Mouse (Mus musculus): ENCODE results near the gene Cpne4. TPM values are rescaled to one million over a fixed set of nuclear protein-coding genes. Genes with fewer than 3 reads are reported as not detected.

The Cpne4 gene
- polyA plus RNA-seq (2015; fragmentation: Nextera tagmentation; extraction: Ambion mirVana): 29.1 and 33.2 TPM in 2 replicates

DNA sequence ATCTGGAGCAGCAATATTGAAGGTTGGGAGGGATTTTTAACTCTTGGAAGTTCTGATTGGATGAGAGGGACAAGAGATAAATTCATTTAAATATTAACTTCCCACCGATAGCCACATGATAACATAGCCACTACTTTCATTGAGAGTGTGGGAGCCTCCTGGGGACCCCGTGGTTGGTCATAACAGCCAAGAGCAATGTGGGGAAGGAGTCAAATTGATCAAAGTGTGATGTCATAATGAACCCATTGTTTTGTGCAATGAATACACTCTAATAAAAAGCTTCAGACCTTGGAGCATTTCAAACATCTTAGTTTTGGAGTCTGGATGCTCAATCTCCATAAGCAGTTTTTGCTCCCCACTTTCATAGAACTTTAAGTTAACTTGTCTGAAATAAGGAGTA, at the start of gene Cpne4:
Gene Cpne4, plus strand, starts transcription at position 301 of the 400 bp plus-strand sequence.
- WGBS: 89% methylated on average over 2 of the region's 2 CpGs

GRCm38 (mm10) chr9:104515187-104515586, 31.9 kb upstream of the Cpne4 start:
- ATAC-seq: no peak
- H3K36me3 ChIP-seq (ENCODE audit: control insufficient read depth, insufficient read depth, low read length): no peaks in the 10 kb centered on the region
- no peak overlapping the region for H3K9ac ChIP-seq (ENCODE audit: low read depth, low read length)
- H3K27me3 ChIP-seq (ENCODE audit: control insufficient read depth, insufficient read depth, low read depth, low read length): no peaks in the 10 kb centered on the region
- no peaks in the 10 kb centered on the region for H3K9me3 ChIP-seq (replicated peaks; ENCODE audit: control insufficient read depth, low read length, poor library complexity, severe bottlenecking)
- no peak overlapping the region for H3K4me3 ChIP-seq (ENCODE audit: low read depth, low read length)
- WGBS: 83% methylated on average over 6 of the region's 6 CpGs
- H3K4me1 ChIP-seq (ENCODE audit: control insufficient read depth, insufficient read depth, low read length): no peaks in the 10 kb centered on the region
- H3K27ac ChIP-seq (ENCODE audit: low read length): no peak overlapping the region
- no peak overlapping the region for H3K4me2 ChIP-seq (ENCODE audit: low read length)

More for the DNA sequence above, at the start of gene Cpne4:
- Histone ChIP-seq H3K4me3 (ENCODE audit: low read depth, low read length) (no peak within 1 kb of the TSS), H3K27ac (ENCODE audit: low read length) (no peak within 1 kb of the TSS), H3K9ac (ENCODE audit: low read depth, low read length) (no peak within 1 kb of the TSS), H3K4me1 (ENCODE audit: control insufficient read depth, insufficient read depth, low read length) (no peaks in the 10 kb centered on the region), H3K36me3 (ENCODE audit: control insufficient read depth, insufficient read depth, low read length) (no peaks in the 10 kb centered on the region), H3K9me3 (replicated peaks; ENCODE audit: control insufficient read depth, low read length, poor library complexity, severe bottlenecking) (no peaks in the 10 kb centered on the region), H3K27me3 (ENCODE audit: control insufficient read depth, insufficient read depth, low read depth, low read length) (no peaks in the 10 kb centered on the region), H3K4me2 (ENCODE audit: low read length) (no peak within 1 kb of the TSS)
- ATAC-seq: no peak

- no peak overlapping the region for H3K4me2 ChIP-seq (ENCODE audit: low read length)
- no peak overlapping the region for H3K4me3 ChIP-seq (ENCODE audit: low read depth, low read length)
- H3K9me3 ChIP-seq (replicated peaks; ENCODE audit: control insufficient read depth, low read length, poor library complexity, severe bottlenecking): no peaks in the 10 kb centered on the region
- 57% methylated on average over 6 of the region's 6 CpGs for WGBS
- ATAC-seq: no peak
- H3K4me1 ChIP-seq (ENCODE audit: control insufficient read depth, insufficient read depth, low read length): no peaks in the 10 kb centered on the region
- no peak overlapping the region for H3K27ac ChIP-seq (ENCODE audit: low read length)
- no peaks in the 10 kb centered on the region for H3K36me3 ChIP-seq (ENCODE audit: control insufficient read depth, insufficient read depth, low read length)
- H3K9ac ChIP-seq (ENCODE audit: low read depth, low read length): no peak overlapping the region
- H3K27me3 ChIP-seq (ENCODE audit: control insufficient read depth, insufficient read depth, low read depth, low read length): no peaks in the 10 kb centered on the region
Observed at GRCm38 (mm10) chr9:104535508-104535907, 11.6 kb upstream of the Cpne4 start.

DNA sequence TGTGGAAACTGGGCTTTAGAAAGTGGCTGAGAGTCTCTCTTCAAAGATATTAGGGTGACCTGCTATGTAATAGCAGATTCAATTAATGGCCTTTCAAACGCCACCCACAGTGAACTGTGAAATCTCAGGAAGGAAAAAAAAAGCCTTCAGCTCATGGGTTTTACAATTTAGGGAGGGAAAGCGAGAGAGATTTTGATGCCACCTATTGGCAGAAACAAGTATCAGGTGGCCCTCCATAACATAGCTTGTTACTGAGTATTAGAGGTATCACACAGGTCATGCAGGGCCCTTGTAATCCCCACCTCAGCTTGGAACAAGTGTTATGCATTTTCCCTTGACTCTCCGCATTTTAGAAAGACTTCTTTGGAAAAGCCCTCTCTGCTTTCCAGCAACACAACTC, 18.7 kb downstream of the Cpne4 start:
- Histone ChIP-seq H3K4me2 (ENCODE audit: low read length) (no peak overlapping the region), H3K9ac (ENCODE audit: low read depth, low read length) (no peak overlapping the region), H3K27ac (ENCODE audit: low read length) (no peak overlapping the region), H3K36me3 (ENCODE audit: control insufficient read depth, insufficient read depth, low read length) (no peaks in the 10 kb centered on the region), H3K4me3 (ENCODE audit: low read depth, low read length) (no peak overlapping the region), H3K4me1 (ENCODE audit: control insufficient read depth, insufficient read depth, low read length) (0 out of 2 replicates have a peak, but pooled peaks cover 2% of the 10 kb centered on the region), H3K27me3 (ENCODE audit: control insufficient read depth, insufficient read depth, low read depth, low read length) (no peaks in the 10 kb centered on the region; the same call in 1 of the 2 replicates), H3K9me3 (replicated peaks; ENCODE audit: control insufficient read depth, low read length, poor library complexity, severe bottlenecking) (no peaks in the 10 kb centered on the region)
- no peak for ATAC-seq
- WGBS: 47% methylated on average over 3 of the region's 3 CpGs

DNA sequence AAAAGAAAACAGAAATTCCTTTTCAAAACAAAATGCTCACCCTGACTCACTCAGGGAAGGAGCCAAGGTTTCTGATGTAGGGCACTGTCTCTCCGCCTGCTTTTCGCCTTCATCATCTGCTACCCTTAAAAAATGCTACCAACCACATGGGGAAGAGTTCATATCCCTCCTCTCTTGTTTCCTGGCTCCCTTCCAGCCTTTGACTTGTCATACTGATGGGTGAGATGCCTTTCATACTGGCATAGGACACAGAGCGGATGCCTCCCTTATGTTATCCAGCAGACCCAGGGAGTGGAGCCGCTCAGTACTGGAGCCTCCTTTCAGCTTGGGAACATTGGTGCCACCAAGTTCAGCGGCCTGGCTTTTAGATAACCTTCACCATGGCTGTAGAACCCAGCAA, 19.4 kb downstream of the Cpne4 start:
- ATAC-seq: no peak
- 83% methylated on average over 5 of the region's 5 CpGs for WGBS

GRCm38 (mm10) chr9:104567096-104567495, 20.0 kb downstream of the Cpne4 start:
- H3K9me3 ChIP-seq (replicated peaks; ENCODE audit: control insufficient read depth, low read length, poor library complexity, severe bottlenecking): no peaks in the 10 kb centered on the region
- H3K27me3 ChIP-seq (ENCODE audit: control insufficient read depth, insufficient read depth, low read depth, low read length): peaks cover 3% of the 10 kb centered on the region; the same call in 1 of the 2 replicates
- WGBS: 76% methylated on average over 7 of the region's 7 CpGs
- no peak for ATAC-seq
- H3K36me3 ChIP-seq (ENCODE audit: control insufficient read depth, insufficient read depth, low read length): no peaks in the 10 kb centered on the region
- no peak overlapping the region for H3K27ac ChIP-seq (ENCODE audit: low read length)
- 0 out of 2 replicates have a peak, but pooled peaks cover 2% of the 10 kb centered on the region for H3K4me1 ChIP-seq (ENCODE audit: control insufficient read depth, insufficient read depth, low read length)
- no peak overlapping the region for H3K9ac ChIP-seq (ENCODE audit: low read depth, low read length)
- no peak overlapping the region for H3K4me2 ChIP-seq (ENCODE audit: low read length)
- H3K4me3 ChIP-seq (ENCODE audit: low read depth, low read length): no peak overlapping the region

More for the DNA sequence above, 19.4 kb downstream of the Cpne4 start:
- no peak overlapping the region for H3K4me2 ChIP-seq (ENCODE audit: low read length)
- H3K27me3 ChIP-seq (ENCODE audit: control insufficient read depth, insufficient read depth, low read depth, low read length): peaks cover 3% of the 10 kb centered on the region; the same call in 1 of the 2 replicates
- H3K36me3 ChIP-seq (ENCODE audit: control insufficient read depth, insufficient read depth, low read length): no peaks in the 10 kb centered on the region
- H3K4me1 ChIP-seq (ENCODE audit: control insufficient read depth, insufficient read depth, low read length): 0 out of 2 replicates have a peak, but pooled peaks cover 2% of the 10 kb centered on the region
- no peak overlapping the region for H3K4me3 ChIP-seq (ENCODE audit: low read depth, low read length)
- no peak overlapping the region for H3K9ac ChIP-seq (ENCODE audit: low read depth, low read length)
- no peaks in the 10 kb centered on the region for H3K9me3 ChIP-seq (replicated peaks; ENCODE audit: control insufficient read depth, low read length, poor library complexity, severe bottlenecking)
- H3K27ac ChIP-seq (ENCODE audit: low read length): no peak overlapping the region

- peak overlapping the region; percentile 68 for H3K4me2 ChIP-seq (ENCODE audit: low read length)
- H3K4me3 ChIP-seq (ENCODE audit: low read depth, low read length): peak overlapping the region; percentile 46
- no peaks in the 10 kb centered on the region for H3K36me3 ChIP-seq (ENCODE audit: control insufficient read depth, insufficient read depth, low read length)
- no peak overlapping the region for H3K27ac ChIP-seq (ENCODE audit: low read length)
- 0 out of 2 replicates have a peak, but pooled peaks cover 2% of the 10 kb centered on the region for H3K4me1 ChIP-seq (ENCODE audit: control insufficient read depth, insufficient read depth, low read length)
- peak overlapping the region; percentile 43 for H3K9ac ChIP-seq (ENCODE audit: low read depth, low read length)
- 1% methylated on average over 25 of the region's 25 CpGs for WGBS
- H3K27me3 ChIP-seq (ENCODE audit: control insufficient read depth, insufficient read depth, low read depth, low read length): peaks cover 3% of the 10 kb centered on the region; the same call in 1 of the 2 replicates
- H3K9me3 ChIP-seq (replicated peaks; ENCODE audit: control insufficient read depth, low read length, poor library complexity, severe bottlenecking): no peaks in the 10 kb centered on the region
- peak; percentile 73 for ATAC-seq
Observed at GRCm38 (mm10) chr9:104569480-104570167, 22.5 kb downstream of the Cpne4 start.

- no peak overlapping the region for H3K9ac ChIP-seq (ENCODE audit: low read depth, low read length)
- no peak for ATAC-seq
- H3K27ac ChIP-seq (ENCODE audit: low read length): no peak overlapping the region
- WGBS: 80% methylated on average over 6 of the region's 6 CpGs
- no peak overlapping the region for H3K4me3 ChIP-seq (ENCODE audit: low read depth, low read length)
- H3K4me1 ChIP-seq (ENCODE audit: control insufficient read depth, insufficient read depth, low read length): 0 out of 2 replicates have a peak, but pooled peaks cover 2% of the 10 kb centered on the region
- H3K4me2 ChIP-seq (ENCODE audit: low read length): no peak overlapping the region
- no peaks in the 10 kb centered on the region for H3K36me3 ChIP-seq (ENCODE audit: control insufficient read depth, insufficient read depth, low read length)
- no peaks in the 10 kb centered on the region for H3K9me3 ChIP-seq (replicated peaks; ENCODE audit: control insufficient read depth, low read length, poor library complexity, severe bottlenecking)
- peaks cover 3% of the 10 kb centered on the region; the same call in 1 of the 2 replicates for H3K27me3 ChIP-seq (ENCODE audit: control insufficient read depth, insufficient read depth, low read depth, low read length)
Observed at GRCm38 (mm10) chr9:104572856-104573255, 25.8 kb downstream of the Cpne4 start.

GRCm38 (mm10) chr9:104574476-104574875, 27.4 kb downstream of the Cpne4 start:
- WGBS: 2% methylated on average over 6 of the region's 6 CpGs
- no peak overlapping the region for H3K27ac ChIP-seq (ENCODE audit: low read length)
- H3K4me1 ChIP-seq (ENCODE audit: control insufficient read depth, insufficient read depth, low read length): 0 out of 2 replicates have a peak, but pooled peaks cover 2% of the 10 kb centered on the region
- H3K9me3 ChIP-seq (replicated peaks; ENCODE audit: control insufficient read depth, low read length, poor library complexity, severe bottlenecking): no peaks in the 10 kb centered on the region
- H3K36me3 ChIP-seq (ENCODE audit: control insufficient read depth, insufficient read depth, low read length): no peaks in the 10 kb centered on the region
- peak; percentile 62 for ATAC-seq
- peaks cover 3% of the 10 kb centered on the region; the same call in 1 of the 2 replicates for H3K27me3 ChIP-seq (ENCODE audit: control insufficient read depth, insufficient read depth, low read depth, low read length)
- no peak overlapping the region for H3K9ac ChIP-seq (ENCODE audit: low read depth, low read length)
- no peak overlapping the region for H3K4me2 ChIP-seq (ENCODE audit: low read length)
- no peak overlapping the region for H3K4me3 ChIP-seq (ENCODE audit: low read depth, low read length)
